Mouse (Mus musculus) CD4-positive, CD25-positive, alpha-beta regulatory T cell, adult 9 weeks (primary cell): ENCODE measurements around the gene Tnfrsf22. TPM values are rescaled to one million over a fixed set of nuclear protein-coding genes. Genes with fewer than 3 reads are reported as not detected.

ENCODE experiments used
- polyA plus RNA-seq: library from polyadenylated mRNA; unstranded; fragments of 100-300 nt; shearing (Covaris generic); gene quantifications from one replicate; pipeline ENCODE4 v1.2.1, GENCODE M21; 2017

The Tnfrsf22 gene
- 40.0 TPM for polyA plus RNA-seq

DNA sequence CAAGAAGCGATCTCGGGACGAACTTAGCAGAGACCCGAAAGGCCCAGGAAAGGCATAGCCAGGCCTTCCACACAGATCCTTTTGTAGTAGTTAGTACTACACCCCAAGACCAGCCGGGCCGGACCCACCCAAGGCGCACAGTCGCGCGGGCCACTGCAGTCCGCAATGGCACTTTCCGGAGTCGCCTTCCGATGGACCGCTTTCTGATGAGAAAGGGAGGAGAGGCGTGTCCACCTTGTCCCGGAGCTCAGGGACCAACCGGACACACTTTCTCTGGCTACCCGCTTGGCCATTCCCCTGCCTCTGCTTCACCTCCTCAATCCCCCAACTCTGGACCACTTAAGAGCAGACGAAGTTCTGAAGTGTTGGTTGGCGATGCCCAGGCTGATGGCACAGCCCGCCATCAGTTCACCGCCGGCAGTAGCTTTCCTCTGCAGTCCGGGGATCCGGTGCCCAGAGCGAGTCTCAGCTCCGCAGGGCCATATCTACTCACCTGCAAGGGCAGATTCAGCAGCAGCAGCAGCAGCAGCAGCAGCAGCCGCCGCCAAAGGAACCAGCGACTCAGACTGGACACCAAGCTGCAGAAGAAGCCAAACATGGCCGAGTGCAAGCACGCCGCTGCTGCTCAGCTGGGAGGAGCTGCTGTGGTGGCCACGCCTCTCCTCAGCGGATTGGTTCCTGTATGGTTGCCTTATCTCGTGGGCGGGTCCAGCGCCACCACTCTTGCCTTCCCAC is at the start of gene Tnfrsf22:
TSS of gene Tnfrsf22 (minus strand) at position 628 of the 735 bp plus-strand sequence.

DNA sequence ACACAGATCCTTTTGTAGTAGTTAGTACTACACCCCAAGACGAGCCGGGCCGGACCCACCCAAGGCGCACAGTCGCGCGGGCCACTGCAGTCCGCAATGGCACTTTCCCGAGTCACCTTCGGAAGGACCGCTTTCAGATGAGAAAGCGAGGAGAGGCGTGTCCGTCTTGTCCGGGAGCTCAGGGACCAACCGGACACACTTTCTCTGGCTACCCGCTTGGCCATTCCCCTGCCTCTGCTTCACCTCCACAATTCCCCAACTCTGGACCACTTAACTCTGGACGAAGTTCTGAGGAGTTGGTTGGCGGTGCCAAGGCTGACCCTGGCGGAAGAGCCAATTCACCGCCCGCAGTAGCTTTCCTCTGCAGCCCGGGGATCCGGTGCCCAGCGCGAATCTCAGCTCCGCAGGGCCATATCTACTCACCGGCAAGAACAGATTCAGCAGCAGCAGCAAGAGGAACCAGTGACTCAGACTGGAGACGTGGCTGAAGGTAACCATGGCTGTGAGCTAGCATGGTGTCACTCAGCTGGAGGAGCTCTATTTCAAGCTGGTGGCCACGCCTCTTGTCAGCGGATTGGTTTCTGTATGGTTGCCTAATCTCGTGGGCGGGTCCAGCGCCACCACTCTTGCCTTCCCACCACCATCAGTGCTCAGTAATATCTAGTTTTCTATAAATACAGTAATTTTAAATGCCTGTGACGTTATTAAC is 36.1 kb upstream of the Tnfrsf22 start, which contains the start of gene Tnfrsf23:
TSS of gene Tnfrsf23 (minus strand) at position 514 of the 709 bp plus-strand sequence.

DNA sequence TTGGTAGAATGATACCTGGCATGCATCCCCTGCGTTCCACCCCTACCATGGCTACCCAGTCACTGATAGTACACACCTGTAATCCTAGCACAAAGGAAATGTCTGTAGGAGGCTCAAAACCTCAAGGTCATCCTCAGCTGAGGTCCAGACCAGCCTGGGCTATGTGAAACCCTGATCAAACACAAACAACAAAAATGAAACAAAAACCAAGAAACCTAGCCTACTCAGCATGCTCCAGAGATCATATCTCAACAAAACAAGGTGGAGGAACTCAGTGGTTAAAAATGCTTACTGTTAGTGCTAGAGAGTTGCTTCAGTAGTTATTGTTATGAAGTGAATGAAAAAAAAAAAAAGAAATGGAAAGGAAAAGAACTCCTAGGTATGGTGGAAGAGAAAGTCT is 20.9 kb downstream of the Tnfrsf22 start, which contains the start of gene Tnfrsf26:
TSS of gene Tnfrsf26 (minus strand) at position 183 of the 400 bp plus-strand sequence.

DNA sequence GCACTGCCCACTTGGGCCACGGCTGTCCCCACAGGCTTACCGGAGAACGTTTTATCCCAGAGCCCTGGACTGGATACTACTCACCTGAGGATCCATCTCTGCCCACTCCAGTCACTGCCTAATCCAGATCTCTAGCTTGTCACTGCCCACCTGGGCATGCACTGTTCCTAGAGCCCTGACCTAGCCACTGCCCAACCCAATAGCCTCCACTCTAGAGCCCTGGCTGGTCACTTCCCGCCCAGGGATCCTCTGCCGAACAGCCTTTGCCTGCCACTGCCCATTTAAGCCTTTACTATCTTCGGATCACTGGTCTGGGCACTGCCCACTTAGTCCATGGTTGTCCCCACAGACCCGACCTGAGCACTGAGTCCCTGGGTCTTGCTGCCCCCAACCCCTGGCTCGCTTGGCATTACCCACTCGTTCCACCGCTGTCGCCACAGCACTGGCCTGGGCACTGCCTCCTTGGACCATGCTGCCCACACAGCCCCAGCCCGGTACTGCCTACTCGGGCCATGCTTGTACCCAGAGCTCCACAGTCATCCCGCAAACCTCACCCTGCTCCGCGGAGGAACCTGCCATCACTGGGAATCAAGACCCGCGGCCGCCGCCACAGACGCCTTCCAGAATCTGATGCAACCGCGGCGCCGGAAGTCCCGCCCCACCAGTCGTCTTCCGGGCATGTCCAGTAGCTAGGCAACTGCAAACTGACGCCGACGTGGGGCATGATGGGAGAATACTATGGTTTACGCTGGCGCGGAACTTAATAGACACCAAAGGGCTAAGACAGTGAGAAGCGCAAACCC is 49.8 kb downstream of the Tnfrsf22 start, which contains the start of gene Cars:
TSS of gene Cars (minus strand) at position 663 of the 803 bp plus-strand sequence.

Other genes starting within 250 kb of the Tnfrsf22 start
- 0.38 TPM for gene Cdkn1c, start 188.6 kb downstream of the Tnfrsf22 start, polyA plus RNA-seq
- gene Slc22a18, start 175.9 kb downstream of the Tnfrsf22 start, polyA plus RNA-seq = 0.20 TPM
- gene Phlda2, start 146.5 kb downstream of the Tnfrsf22 start, polyA plus RNA-seq = not detected
- gene Nap1l4, start 100.6 kb downstream of the Tnfrsf22 start, polyA plus RNA-seq = 337 TPM
- 44.0 TPM for gene Cars, start 49.6 kb downstream of the Tnfrsf22 start, polyA plus RNA-seq
- 37.5 TPM for gene Tnfrsf26, start 20.9 kb downstream of the Tnfrsf22 start, polyA plus RNA-seq
- gene Tnfrsf23, start 36.2 kb upstream of the Tnfrsf22 start, polyA plus RNA-seq = 4.5 TPM
- gene Osbpl5, start 107.3 kb upstream of the Tnfrsf22 start, polyA plus RNA-seq = 33.3 TPM
- not detected for gene Mrgprg, start 117.3 kb upstream of the Tnfrsf22 start, polyA plus RNA-seq
- 10.8 TPM for gene Mrgpre, start 134.8 kb upstream of the Tnfrsf22 start, polyA plus RNA-seq
- 26.4 TPM for gene Nadsyn1, start 173.2 kb upstream of the Tnfrsf22 start, polyA plus RNA-seq
- 50.8 TPM for gene Dhcr7, start 173.5 kb upstream of the Tnfrsf22 start, polyA plus RNA-seq
- not detected for gene Gm498, start 217.2 kb upstream of the Tnfrsf22 start, polyA plus RNA-seq